Mouse (Mus musculus) heart, embryonic 10.5 days (tissue): ENCODE data around the gene Slc25a13. TPM values are rescaled to one million over a fixed set of nuclear protein-coding genes. Genes with fewer than 3 reads are reported as not detected.

Experiments
- DNase-seq: peaks from one replicate; pipeline ENCODE4 v3.0.0-alpha.2; 2017; ENCODE audit warnings: low spot score
- H3K27ac ChIP-seq: fragments of 300-500 bp; sonication (generic); 2 replicates; pipeline ENCODE4 v1.5.1; 2016; ENCODE audit warnings: mild to moderate bottlenecking
- H3K27me3 ChIP-seq: fragments of 300-500 bp; sonication (generic); 2 replicates; pipeline ENCODE4 v1.6.1; 2016; ENCODE audit warnings: mild to moderate bottlenecking; ENCODE audit not compliant: poor library complexity, insufficient read depth, severe bottlenecking
- H3K36me3 ChIP-seq: fragments of 300-500 bp; sonication (generic); 2 replicates; pipeline ENCODE4 v1.6.1; 2016; ENCODE audit warnings: mild to moderate bottlenecking, moderate library complexity
- H3K4me1 ChIP-seq: fragments of 300-500 bp; sonication (generic); 2 replicates; pipeline ENCODE4 v1.6.1; 2016; ENCODE audit warnings: mild to moderate bottlenecking
- H3K4me3 ChIP-seq: fragments of 300-500 bp; sonication (generic); 2 replicates; pipeline ENCODE4 v1.5.1; 2016; ENCODE audit warnings: mild to moderate bottlenecking, moderate library complexity
- H3K9me3 ChIP-seq: fragments of 300-500 bp; sonication (generic); 2 replicates; pipeline ENCODE4 v1.6.1; 2016; ENCODE audit warnings: mild to moderate bottlenecking, moderate library complexity
- WGBS: fragments of 180-500 bp; shearing (Covaris S2); methylation state at CpG from one replicate; pipeline ENCODE4 v1.1.7; 2016; 5-methylcytosine and 5-hydroxymethylcytosine counted together
- polyA plus RNA-seq: library from polyadenylated mRNA; unstranded; fragments of >200 nt; fragmentation: Nextera tagmentation; extraction: Ambion mirVana; gene quantifications from 2 replicates; pipeline ENCODE4 v1.2.1, GENCODE M21; 2016

Slc25a13 gene
- polyA plus RNA-seq, 1 experiment from 2014 or later, result 61.4 TPM

DNA sequence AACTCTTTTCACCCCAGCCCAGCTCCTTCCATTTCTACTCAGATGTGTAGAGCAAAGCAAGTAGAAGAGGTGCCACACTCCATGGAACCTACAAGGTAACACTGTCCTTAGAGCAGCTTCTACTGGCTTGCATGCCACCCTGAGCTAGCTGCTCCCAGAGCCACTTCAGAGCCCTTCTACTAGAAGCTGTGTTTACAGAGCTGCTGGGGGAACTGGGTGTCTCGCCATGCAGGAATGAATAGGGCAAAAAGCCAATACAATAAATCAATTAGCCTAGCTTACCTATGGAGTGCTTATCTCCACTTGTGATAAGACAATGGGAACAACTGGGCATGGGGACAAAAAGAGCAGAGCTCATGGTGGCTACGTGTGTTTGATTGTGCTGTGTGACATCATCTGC, 67.2 kb downstream of the Slc25a13 start:
- Histone ChIP-seq H3K36me3 (peaks cover 37% of the 10 kb centered on the region), H3K27ac (no peak overlapping the region), H3K4me1 (peaks cover 8% of the 10 kb centered on the region; the same call in 1 of the 2 replicates), H3K4me3 (no peak overlapping the region), H3K9me3 (no peaks in the 10 kb centered on the region), H3K27me3 (no peaks in the 10 kb centered on the region)
- WGBS, result 73% methylated on average over 2 of the region's 2 CpGs
- peak; percentile 41 for DNase-seq

- no peaks in the 10 kb centered on the region for H3K27me3 ChIP-seq
- WGBS, result 85% methylated on average over 3 of the region's 3 CpGs
- no peak overlapping the region for H3K27ac ChIP-seq
- H3K9me3 ChIP-seq, result no peaks in the 10 kb centered on the region
- no peak overlapping the region for H3K4me3 ChIP-seq
- DNase-seq, result no peak
- peaks cover 8% of the 10 kb centered on the region; the same call in 1 of the 2 replicates for H3K4me1 ChIP-seq
- peaks cover 37% of the 10 kb centered on the region for H3K36me3 ChIP-seq
Observed at GRCm38 (mm10) chr6:6149329-6149728, 67.6 kb downstream of the Slc25a13 start.

- no peak for DNase-seq
- no peak overlapping the region for H3K27ac ChIP-seq
- 87% methylated on average over 13 of the region's 13 CpGs for WGBS
Observed at GRCm38 (mm10) chr6:6145412-6145811, 71.6 kb downstream of the Slc25a13 start.

DNA sequence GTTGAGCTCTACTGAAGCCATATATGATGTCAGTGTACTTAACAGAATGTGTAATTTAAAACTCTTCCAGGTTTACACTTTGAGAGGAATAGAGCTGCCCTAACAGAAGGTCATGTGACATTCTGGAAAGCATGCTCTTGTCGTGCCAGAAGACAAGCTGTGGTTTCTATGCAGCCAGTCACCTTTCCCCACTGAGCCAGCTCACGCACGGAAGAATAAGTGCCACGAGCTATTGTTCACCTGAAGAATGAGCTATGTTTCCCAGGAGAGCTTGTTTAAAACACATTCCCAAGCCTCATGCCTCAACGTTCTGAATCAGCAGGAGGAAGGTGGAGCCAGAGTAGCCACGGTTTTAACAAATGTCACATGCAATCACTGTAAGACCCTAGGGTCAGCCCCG, 73.4 kb downstream of the Slc25a13 start:
- Histone ChIP-seq H3K4me3 (no peak overlapping the region), H3K36me3 (peaks cover 29% of the 10 kb centered on the region), H3K4me1 (no peaks in the 10 kb centered on the region), H3K9me3 (no peaks in the 10 kb centered on the region), H3K27ac (no peak overlapping the region), H3K27me3 (no peaks in the 10 kb centered on the region)
- no peak for DNase-seq
- WGBS, result 70% methylated on average over 7 of the region's 7 CpGs

More at GRCm38 (mm10) chr6:6145412-6145811, 71.6 kb downstream of the Slc25a13 start:
- Histone ChIP-seq H3K9me3 (no peaks in the 10 kb centered on the region), H3K27me3 (no peaks in the 10 kb centered on the region), H3K36me3 (peaks cover 29% of the 10 kb centered on the region), H3K4me1 (no peaks in the 10 kb centered on the region), H3K4me3 (no peak overlapping the region)

DNA sequence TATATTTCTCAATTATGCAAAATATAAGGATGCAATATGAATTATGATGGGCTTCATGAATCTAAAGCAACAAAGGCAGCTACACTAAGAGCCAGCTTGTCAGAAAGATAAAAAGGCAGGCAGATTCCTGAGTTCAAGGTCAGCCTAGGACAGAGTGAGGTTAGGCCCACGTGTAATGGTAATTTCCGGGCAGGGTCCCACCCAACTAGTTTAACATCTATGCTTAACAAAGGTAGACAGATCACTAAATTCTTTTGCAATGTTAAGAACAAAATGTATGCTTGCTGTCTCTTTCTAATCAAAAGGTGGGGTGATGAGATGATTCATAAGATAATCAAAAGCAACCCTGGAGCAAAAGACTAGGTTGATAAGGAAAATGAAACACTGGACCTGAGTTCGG, 76.6 kb downstream of the Slc25a13 start:
- no peaks in the 10 kb centered on the region for H3K4me1 ChIP-seq
- H3K27ac ChIP-seq, result no peak overlapping the region
- H3K4me3 ChIP-seq, result no peak overlapping the region
- 78% methylated on average over 3 of the region's 3 CpGs for WGBS
- DNase-seq, result no peak
- no peaks in the 10 kb centered on the region for H3K27me3 ChIP-seq
- 0 out of 2 replicates have a peak, but pooled peaks cover 5% of the 10 kb centered on the region for H3K9me3 ChIP-seq
- peaks cover 30% of the 10 kb centered on the region; the same call in 1 of the 2 replicates for H3K36me3 ChIP-seq

DNA sequence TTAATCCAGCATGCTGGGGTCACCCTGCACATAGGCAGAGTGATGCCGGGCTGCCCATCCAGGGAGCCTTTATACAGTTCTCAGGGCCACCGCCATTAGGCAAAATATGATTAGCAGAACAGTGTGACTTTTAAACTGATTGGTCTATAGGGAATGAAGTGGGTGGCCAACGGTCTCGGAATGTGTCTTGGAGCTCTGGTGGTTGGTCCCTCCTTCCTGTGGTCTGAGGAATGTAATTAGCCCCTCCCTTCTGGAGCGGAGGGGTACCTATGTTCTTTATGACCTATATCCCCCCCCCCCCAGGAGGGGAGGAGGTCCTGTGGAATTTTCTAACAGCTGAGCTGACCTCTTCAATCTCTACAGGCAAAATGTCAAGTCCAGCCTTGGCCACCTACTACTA, 77.9 kb downstream of the Slc25a13 start:
- Histone ChIP-seq H3K9me3 (0 out of 2 replicates have a peak, but pooled peaks cover 5% of the 10 kb centered on the region), H3K4me3 (no peak overlapping the region), H3K27ac (no peak overlapping the region), H3K36me3 (peaks cover 30% of the 10 kb centered on the region; the same call in 1 of the 2 replicates), H3K4me1 (no peaks in the 10 kb centered on the region), H3K27me3 (no peaks in the 10 kb centered on the region)
- no peak for DNase-seq
- WGBS, result 90% methylated on average over 5 of the region's 5 CpGs

DNA sequence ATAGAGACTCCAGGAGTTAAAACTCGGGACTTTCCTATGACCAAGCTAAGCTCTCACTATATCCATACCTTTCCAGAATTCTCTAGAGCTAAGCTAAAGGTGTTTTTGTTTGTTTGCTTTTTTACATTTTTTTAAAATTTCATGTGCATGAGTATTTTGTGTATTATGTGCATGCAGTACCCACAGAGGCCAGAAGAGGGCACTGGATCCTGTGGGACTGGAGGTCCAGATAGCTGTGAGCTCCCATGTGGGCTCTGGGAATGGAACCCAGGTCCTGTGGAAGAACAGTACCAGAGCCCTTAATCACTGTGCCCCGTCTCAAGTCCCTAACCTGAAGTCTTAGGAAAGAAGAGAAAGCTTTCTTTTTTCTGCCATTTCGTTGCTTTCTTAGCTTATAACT, 80.2 kb downstream of the Slc25a13 start:
- Histone ChIP-seq H3K27ac (no peak overlapping the region), H3K9me3 (0 out of 2 replicates have a peak, but pooled peaks cover 5% of the 10 kb centered on the region), H3K27me3 (no peaks in the 10 kb centered on the region), H3K4me1 (no peaks in the 10 kb centered on the region), H3K36me3 (peaks cover 26% of the 10 kb centered on the region; the same call in 1 of the 2 replicates), H3K4me3 (no peak overlapping the region)
- no peak for DNase-seq
- WGBS, result 90% methylated on average over 3 of the region's 3 CpGs

GRCm38 (mm10) chr6:6134935-6135334, 82.0 kb downstream of the Slc25a13 start:
- DNase-seq, result no peak
- Histone ChIP-seq H3K4me1 (no peaks in the 10 kb centered on the region), H3K27ac (no peak overlapping the region), H3K27me3 (no peaks in the 10 kb centered on the region), H3K9me3 (0 out of 2 replicates have a peak, but pooled peaks cover 5% of the 10 kb centered on the region), H3K4me3 (no peak overlapping the region), H3K36me3 (peaks cover 29% of the 10 kb centered on the region; the same call in 1 of the 2 replicates)
- WGBS, result 90% methylated on average over 4 of the region's 4 CpGs

DNA sequence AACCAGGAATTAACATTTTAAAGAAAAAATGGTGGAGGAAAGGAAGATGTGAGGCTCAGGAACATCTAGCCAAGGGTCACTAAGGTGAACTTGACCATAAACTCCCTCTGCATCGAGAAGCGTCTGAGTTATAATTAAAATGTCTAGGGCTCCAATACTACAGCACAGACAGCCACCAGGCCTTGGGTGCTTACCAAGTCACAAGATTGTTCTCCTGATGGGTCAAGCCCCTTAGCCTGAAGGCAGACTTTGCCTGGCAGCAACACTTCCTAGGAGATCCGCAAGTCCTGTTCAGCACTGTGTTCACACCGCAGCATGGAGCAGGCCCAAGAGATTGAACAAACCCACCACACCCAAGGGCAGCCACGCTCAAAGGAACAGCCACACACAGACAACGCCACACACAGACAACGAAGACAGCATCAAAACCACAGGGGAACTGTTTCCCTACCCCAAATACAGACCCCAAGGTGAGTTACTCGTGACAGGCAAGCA, 83.4 kb downstream of the Slc25a13 start:
- Histone ChIP-seq H3K27ac (no peak overlapping the region), H3K4me1 (no peaks in the 10 kb centered on the region)
- whole genome bisulfite sequencing, result 88% methylated on average over 8 of the region's 8 CpGs

DNA sequence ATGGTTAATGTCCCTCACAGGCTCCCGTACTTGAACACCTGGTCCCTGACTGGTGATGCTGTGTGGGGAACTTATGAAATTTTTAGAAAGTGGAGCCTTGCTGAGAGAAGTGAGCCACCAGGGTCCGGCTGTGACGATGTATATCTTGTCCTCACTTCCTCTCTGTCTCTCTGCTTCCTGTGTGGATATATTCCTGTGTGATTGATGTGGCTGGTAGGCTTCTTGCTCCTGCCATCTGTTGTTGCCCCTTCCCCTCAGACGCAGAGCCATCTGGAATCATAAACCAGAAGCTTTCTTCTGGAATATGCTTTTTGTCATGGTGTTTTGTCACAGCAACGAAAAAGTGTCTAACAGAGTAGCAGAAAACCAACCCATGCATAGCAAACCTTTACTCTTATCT, 84.9 kb downstream of the Slc25a13 start:
- no peak for DNase-seq
- Histone ChIP-seq H3K27ac (no peak overlapping the region), H3K36me3 (peaks cover 21% of the 10 kb centered on the region), H3K9me3 (0 out of 2 replicates have a peak, but pooled peaks cover 3% of the 10 kb centered on the region), H3K27me3 (no peaks in the 10 kb centered on the region), H3K4me1 (no peaks in the 10 kb centered on the region), H3K4me3 (no peak overlapping the region)
- 72% methylated on average over 5 of the region's 5 CpGs for WGBS

More for the DNA sequence above, 83.4 kb downstream of the Slc25a13 start:
- no peak for DNase-seq
- Histone ChIP-seq H3K4me3 (no peak overlapping the region), H3K36me3 (peaks cover 21% of the 10 kb centered on the region; the same call in 1 of the 2 replicates), H3K27me3 (no peaks in the 10 kb centered on the region), H3K9me3 (0 out of 2 replicates have a peak, but pooled peaks cover 5% of the 10 kb centered on the region)

- WGBS, result 89% methylated on average over 3 of the region's 3 CpGs
- Histone ChIP-seq H3K27ac (no peak overlapping the region), H3K27me3 (no peaks in the 10 kb centered on the region), H3K4me3 (no peak overlapping the region), H3K36me3 (peaks cover 14% of the 10 kb centered on the region), H3K4me1 (0 out of 2 replicates have a peak, but pooled peaks cover 5% of the 10 kb centered on the region), H3K9me3 (no peaks in the 10 kb centered on the region)
- DNase-seq, result no peak
Observed at GRCm38 (mm10) chr6:6125620-6126019, 91.4 kb downstream of the Slc25a13 start.

GRCm38 (mm10) chr6:6121904-6122303, 95.1 kb downstream of the Slc25a13 start:
- Histone ChIP-seq H3K4me3 (no peak overlapping the region), H3K9me3 (no peaks in the 10 kb centered on the region), H3K27ac (no peak overlapping the region), H3K4me1 (0 out of 2 replicates have a peak, but pooled peaks cover 5% of the 10 kb centered on the region), H3K36me3 (peaks cover 11% of the 10 kb centered on the region; the same call in 1 of the 2 replicates), H3K27me3 (no peaks in the 10 kb centered on the region)
- 93% methylated on average over 5 of the region's 5 CpGs for WGBS
- no peak for DNase-seq

GRCm38 (mm10) chr6:6120841-6121240, 96.1 kb downstream of the Slc25a13 start:
- Histone ChIP-seq H3K9me3 (no peaks in the 10 kb centered on the region), H3K27ac (no peak overlapping the region), H3K36me3 (peaks cover 15% of the 10 kb centered on the region), H3K4me3 (no peak overlapping the region), H3K27me3 (no peaks in the 10 kb centered on the region), H3K4me1 (0 out of 2 replicates have a peak, but pooled peaks cover 5% of the 10 kb centered on the region)
- WGBS, result 86% methylated on average over 4 of the region's 4 CpGs
- no peak for DNase-seq
